ENCODE assay signal across 17 mouse cellular contexts in the genomic region with DNA sequence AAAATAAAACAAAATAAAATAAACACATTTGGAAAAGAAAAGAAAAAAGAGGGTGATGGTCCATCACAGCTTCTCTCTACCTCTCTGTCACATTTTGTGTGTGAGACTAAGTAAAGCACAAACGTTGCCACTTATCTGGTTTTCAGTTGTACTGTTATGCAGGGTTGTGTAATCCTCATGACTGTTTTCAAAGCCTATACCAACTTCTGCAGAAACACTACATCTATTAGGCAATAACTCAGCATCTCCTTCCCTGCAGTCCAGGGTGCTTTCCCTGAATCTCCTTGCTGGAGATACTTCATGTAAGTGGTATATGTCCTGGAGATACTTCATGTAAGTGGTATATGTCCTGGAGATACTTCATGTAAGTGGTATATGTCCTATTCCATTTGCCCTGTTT.
"Had no signal": no experiment of that assay in that cellular context is flagged by ENCODE, and none has a peak within 500 bp of the region (broad histone marks: within the 10 kb centered on the region; RNA-seq: fewer than 3 reads in every experiment).

No protein-coding gene starts in this region.

- H3K9ac ChIP-seq: limb, embryonic 13.5 days; neural tube, embryonic 12.5 days; neural tube, embryonic 15.5 days had no signal

- DNase-seq: kidney, adult 2 months; kidney, postnatal 25 days; layer of hippocampus, adult 9-11 months; lung, adult 18-20 months; midbrain, embryonic 14.5 days; right cerebral cortex, postnatal 4 days; thymus, adult 2 months; thymus, postnatal 14 days; thymus, postnatal 4 days had no signal

- H3K27ac ChIP-seq: kidney, postnatal 0 days; layer of hippocampus, adult 2 months; limb, embryonic 10.5 days; limb, embryonic 13.5 days; neural tube, embryonic 12.5 days; neural tube, embryonic 15.5 days; stomach, postnatal 0 days had no signal

- H3K9me3 ChIP-seq: limb, embryonic 10.5 days; limb, embryonic 13.5 days; neural tube, embryonic 12.5 days; neural tube, embryonic 15.5 days had no signal

- H3K36me3 ChIP-seq: limb, embryonic 13.5 days; neural tube, embryonic 15.5 days had no signal

- H3K27me3 ChIP-seq: limb, embryonic 13.5 days; neural tube, embryonic 12.5 days; neural tube, embryonic 15.5 days had no signal

- ATAC-seq: intestine, postnatal 0 days had no signal

- H3K4me3 ChIP-seq: layer of hippocampus, adult 2 months; limb, embryonic 10.5 days; limb, embryonic 13.5 days; neural tube, embryonic 12.5 days; neural tube, embryonic 15.5 days had no signal

- H3K4me2 ChIP-seq: limb, embryonic 13.5 days; neural tube, embryonic 12.5 days; neural tube, embryonic 15.5 days had no signal
